ENCODE assay signal across 8 mouse cellular contexts in genomic region chr2:131305226-131305625, GRCm38 (mm10). TPM values are rescaled to one million over a fixed set of nuclear protein-coding genes. Genes with fewer than 3 reads are reported as not detected.
DNase-seq lines count a peak whose midpoint lies in the region; ATAC-seq and TF ChIP-seq lines count a peak whose summit lies in the region.
"Not testable (repeated sequence)": the region's sequence is repeated elsewhere in the genome, so short reads cannot be mapped to it uniquely, and the experiment has no call there.

No protein-coding gene starts in this region.

- TF ChIP-seq CTCF in lung, embryonic 14.5 days (IDR thresholded peaks at IDR 0.05; ENCODE audit: low read depth); midbrain, postnatal 0 days (IDR thresholded peaks at IDR 0.05): not testable (repeated sequence)

- H3K9ac ChIP-seq in lung, embryonic 14.5 days; midbrain, postnatal 0 days (replicated peaks; ENCODE audit: low read length, poor library complexity, severe bottlenecking): not testable (repeated sequence)

- WGBS in lung, embryonic 14.5 days: 82% methylated on average over 1 of the region's 1 CpGs
- 82% methylated on average over 1 of the region's 1 CpGs for WGBS in midbrain, postnatal 0 days

- not testable (repeated sequence) for ATAC-seq in lung, embryonic 14.5 days (ENCODE audit: insufficient read depth); midbrain, postnatal 0 days (ENCODE audit: low FRiP score)

- not testable (repeated sequence) for H3K4me1 ChIP-seq in lung, embryonic 14.5 days (ENCODE audit: insufficient read depth); midbrain, postnatal 0 days (ENCODE audit: insufficient read depth, low read length)

- H3K27ac ChIP-seq in lung, embryonic 14.5 days (ENCODE audit: low read depth); midbrain, postnatal 0 days (ENCODE audit: low read depth, low read length): not testable (repeated sequence)

- H3K36me3 ChIP-seq in lung, embryonic 14.5 days (ENCODE audit: insufficient read depth): not testable (repeated sequence)
- H3K36me3 ChIP-seq in midbrain, postnatal 0 days (ENCODE audit: insufficient read depth, low read length): peaks cover 23% of the 10 kb centered on the region

- H3K4me2 ChIP-seq in lung, embryonic 14.5 days; midbrain, postnatal 0 days (ENCODE audit: low read depth, low read length, poor library complexity, severe bottlenecking): not testable (repeated sequence)

- DNase-seq in 3T3-L1 (ENCODE audit: low read depth, low spot score): peak; percentile 75
- DNase-seq in Muller cell, postnatal 12 days (ENCODE audit: inconsistent ontology term): peak; percentile 81
- peak; percentile 15 for DNase-seq in cerebellum, adult 11 months
- DNase-seq in cerebellum, adult 9-11 months: peak; percentile 32
- DNase-seq in fibroblast of lung, adult 2 months (ENCODE audit: low read depth): peak; percentile 5
- DNase-seq in kidney, postnatal 10 days: peak; percentile 19
- DNase-seq in lung, embryonic 14.5 days: peak; percentile 24
- peak; percentile 64 for DNase-seq in midbrain, postnatal 0 days (ENCODE audit: low spot score)

- H3K9me3 ChIP-seq in lung, embryonic 14.5 days (ENCODE audit: low read depth, low read length); midbrain, postnatal 0 days (ENCODE audit: low read length): not testable (repeated sequence)

- H3K4me3 ChIP-seq in lung, embryonic 14.5 days (ENCODE audit: low read depth, low read length); midbrain, postnatal 0 days (ENCODE audit: low read depth, low read length): not testable (repeated sequence)

- H3K27me3 ChIP-seq in lung, embryonic 14.5 days (ENCODE audit: insufficient read depth, low read length); midbrain, postnatal 0 days (ENCODE audit: insufficient read depth, low read length): not testable (repeated sequence)

RNA-seq across cellular contexts. Expression of gene Pank2, which starts 42.9 kb away (rescaled TPM):
- 51.0 and 51.2 TPM in 2 replicates for polyA plus RNA-seq in lung, embryonic 14.5 days (2014; fragmentation: Nextera tagmentation; extraction: Ambion mirVana)
- 36.7 and 41.8 TPM in 2 replicates for total RNA-seq in midbrain, postnatal 0 days (2014; rRNA removed)
- polyA plus RNA-seq in midbrain, postnatal 0 days (2015; fragmentation: Nextera tagmentation; extraction: Ambion mirVana): 24.0 and 30.8 TPM in 2 replicates

RNA-seq across cellular contexts. Expression of gene Rnf24, which starts 47.5 kb away (rescaled TPM):
- 3.8 and 5.3 TPM in 2 replicates for polyA plus RNA-seq in lung, embryonic 14.5 days (2014; fragmentation: Nextera tagmentation; extraction: Ambion mirVana)
- total RNA-seq in midbrain, postnatal 0 days (2014; rRNA removed): 26.3 and 29.4 TPM in 2 replicates
- 10.6 and 11.1 TPM in 2 replicates for polyA plus RNA-seq in midbrain, postnatal 0 days (2015; fragmentation: Nextera tagmentation; extraction: Ambion mirVana)

Comparison
In these comparisons a context has a peak if more than half of its experiments do, and no peak if none do; other contexts are left out.
1. DNase-seq: peak in every context shown above with its lines; median percentile 81 in Muller cell, postnatal 12 days; 75 in 3T3-L1; 64 in midbrain, postnatal 0 days; 32 in cerebellum, adult 9-11 months; 24 in lung, embryonic 14.5 days; 19 in kidney, postnatal 10 days; 15 in cerebellum, adult 11 months; 5 in fibroblast of lung, adult 2 months.